Mouse (Mus musculus) retina, postnatal 1 day (tissue): ENCODE results near the gene Rabep2.
"Not testable (repeated sequence)": the region's sequence is repeated elsewhere in the genome, so short reads cannot be mapped to it uniquely, and the experiment has no call there.

Experiments
- DNase-seq: peaks from one replicate; pipeline ENCODE4 v3.0.0-alpha.2; 2012

Rabep2 gene

GRCm38 (mm10) chr7:126465246-126466030 lies 36.9 kb downstream of the Rabep2 start:
- DNase-seq = peak; percentile 7

GRCm38 (mm10) chr7:126466116-126466515 lies 37.6 kb downstream of the Rabep2 start:
- no peak for DNase-seq

DNA sequence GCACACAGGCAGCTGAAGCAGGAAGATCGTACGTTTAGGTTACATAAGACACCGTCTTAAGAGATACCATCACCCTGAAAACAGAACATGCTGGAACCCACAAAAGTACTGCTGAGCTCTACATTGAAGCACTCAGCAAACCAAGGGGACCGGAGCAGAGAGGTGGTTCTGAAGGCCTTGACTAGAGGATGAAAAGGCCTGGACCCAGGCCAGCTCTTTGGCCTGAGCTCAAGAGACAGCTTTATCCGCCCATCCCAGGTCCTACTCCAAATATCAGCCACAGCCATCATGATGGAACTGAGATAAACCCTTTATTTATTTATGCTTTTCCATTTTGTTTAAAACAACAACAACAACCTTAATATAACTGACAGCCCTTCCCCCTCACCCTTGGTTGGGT lies 38.1 kb downstream of the Rabep2 start:
- no peak for DNase-seq

DNA sequence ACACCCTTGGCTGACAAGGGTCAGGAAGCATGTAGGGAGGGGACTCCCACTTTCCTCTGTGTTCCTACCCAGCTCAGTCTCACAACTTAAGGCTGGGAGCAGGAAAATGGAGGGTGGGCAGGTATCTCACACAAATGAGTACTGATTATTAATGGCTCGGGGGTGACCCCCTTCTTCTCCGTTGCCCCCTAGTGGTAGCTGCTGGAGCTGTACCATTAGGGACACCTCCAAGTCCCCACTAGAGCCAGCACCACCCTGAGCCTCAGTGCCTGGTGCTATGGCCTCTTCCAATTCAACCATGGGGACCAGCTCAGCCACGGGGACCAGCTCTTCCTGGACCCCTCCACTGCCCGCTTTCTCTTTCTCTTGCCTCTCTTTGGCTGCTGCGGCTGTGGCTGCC lies 38.7 kb downstream of the Rabep2 start:
- DNase-seq = peak; percentile 61

DNA sequence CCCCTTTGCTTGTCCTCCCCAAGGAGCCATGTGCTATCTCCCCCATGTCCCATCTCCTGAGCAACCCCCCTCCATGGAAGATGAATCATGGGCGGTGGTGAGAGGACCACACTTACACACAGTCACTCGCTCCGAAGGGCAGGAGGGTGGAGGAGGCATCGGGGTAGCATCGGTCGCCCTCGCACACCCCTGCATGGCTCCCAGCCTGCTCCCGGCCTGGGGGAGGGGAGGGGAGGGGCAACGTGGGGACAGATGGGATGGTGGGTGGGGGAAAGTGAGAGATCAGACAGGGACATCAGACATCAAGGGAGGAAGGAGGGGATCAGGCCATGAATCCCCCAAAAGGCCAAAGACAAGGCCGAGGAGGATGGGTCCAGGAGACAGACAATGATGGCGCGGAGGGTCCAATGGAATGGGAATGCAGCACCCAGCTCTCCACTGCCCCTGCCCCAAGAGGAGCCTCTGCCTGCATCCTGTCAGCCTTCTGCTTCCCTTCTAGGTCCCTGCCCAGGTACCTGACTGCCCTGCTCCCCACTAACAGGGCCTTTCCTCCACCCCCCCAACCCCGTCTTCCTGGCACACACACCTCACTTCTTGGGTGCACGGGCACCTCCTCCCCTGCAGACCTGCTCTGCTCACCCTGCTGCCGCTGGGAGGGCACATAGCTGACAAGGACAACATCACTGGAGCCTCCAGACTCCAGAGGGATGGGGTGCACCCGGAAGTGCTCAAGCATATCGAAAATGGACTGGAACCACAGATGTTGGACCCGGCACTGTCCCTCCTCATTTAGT lies 39.5 kb downstream of the Rabep2 start:
- DNase-seq = no peak

DNA sequence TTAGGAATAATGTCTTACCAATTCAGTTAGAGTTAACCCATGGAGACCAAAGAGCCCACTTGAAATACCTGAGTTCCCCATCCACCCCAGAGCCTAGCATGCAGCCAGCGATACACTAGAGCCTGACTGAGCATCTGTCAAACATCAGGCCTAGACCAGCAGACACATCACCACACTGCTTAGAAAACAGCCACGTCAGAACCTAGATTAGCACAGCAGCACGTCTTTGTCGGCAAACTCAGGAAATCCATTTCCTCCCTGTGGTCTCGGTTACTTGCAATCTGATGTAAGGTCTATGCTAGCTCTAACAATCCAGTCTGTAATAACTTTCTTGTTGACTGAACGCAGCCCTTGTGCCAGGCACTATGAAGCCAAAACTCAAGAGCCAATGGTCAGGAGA lies 41.5 kb downstream of the Rabep2 start:
- DNase-seq = no peak

DNA sequence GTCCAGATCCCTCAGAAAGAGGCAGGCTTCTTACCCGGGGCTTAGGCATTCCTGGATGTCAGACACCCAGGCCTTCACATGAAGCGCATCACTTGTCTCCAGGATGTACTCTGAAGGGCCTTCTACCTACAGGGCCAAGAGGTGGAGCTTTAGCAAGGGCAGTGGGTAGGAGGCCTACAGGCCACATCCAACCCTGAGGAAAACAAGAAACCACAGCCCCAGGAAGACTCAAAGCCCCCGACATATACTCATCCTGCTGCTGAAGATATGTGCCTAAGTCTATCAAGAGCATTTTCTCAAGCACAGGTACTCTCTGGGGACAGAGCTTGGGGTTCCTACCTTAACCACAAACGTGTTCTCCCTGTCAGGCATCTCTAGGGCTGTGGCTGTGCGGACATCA lies 42.8 kb downstream of the Rabep2 start:
- DNase-seq = no peak

GRCm38 (mm10) chr7:126471853-126472252 lies 43.3 kb downstream of the Rabep2 start:
- no peak for DNase-seq

GRCm38 (mm10) chr7:126472306-126472705 lies 43.7 kb downstream of the Rabep2 start:
- DNase-seq = no peak

DNA sequence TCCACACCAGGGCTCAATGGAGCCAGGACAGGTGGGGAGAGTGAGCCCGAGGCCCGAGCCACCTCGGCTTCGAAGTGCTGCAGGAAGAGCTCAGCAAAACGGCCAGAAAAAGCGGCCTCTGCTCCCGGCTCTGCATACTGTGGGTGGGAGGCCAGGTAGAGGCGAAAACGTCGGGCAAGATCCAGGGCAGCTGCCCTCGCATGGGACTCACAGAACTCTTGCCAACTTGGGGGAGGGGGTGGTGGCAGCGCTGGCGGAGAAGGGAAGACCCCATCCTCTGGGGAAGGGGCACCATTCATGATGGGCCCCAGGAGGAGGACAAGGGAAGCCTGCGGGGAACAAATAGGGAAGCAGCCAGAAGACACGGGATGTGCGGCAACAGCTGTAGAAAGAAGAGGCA lies 44.2 kb downstream of the Rabep2 start:
- no peak for DNase-seq

DNA sequence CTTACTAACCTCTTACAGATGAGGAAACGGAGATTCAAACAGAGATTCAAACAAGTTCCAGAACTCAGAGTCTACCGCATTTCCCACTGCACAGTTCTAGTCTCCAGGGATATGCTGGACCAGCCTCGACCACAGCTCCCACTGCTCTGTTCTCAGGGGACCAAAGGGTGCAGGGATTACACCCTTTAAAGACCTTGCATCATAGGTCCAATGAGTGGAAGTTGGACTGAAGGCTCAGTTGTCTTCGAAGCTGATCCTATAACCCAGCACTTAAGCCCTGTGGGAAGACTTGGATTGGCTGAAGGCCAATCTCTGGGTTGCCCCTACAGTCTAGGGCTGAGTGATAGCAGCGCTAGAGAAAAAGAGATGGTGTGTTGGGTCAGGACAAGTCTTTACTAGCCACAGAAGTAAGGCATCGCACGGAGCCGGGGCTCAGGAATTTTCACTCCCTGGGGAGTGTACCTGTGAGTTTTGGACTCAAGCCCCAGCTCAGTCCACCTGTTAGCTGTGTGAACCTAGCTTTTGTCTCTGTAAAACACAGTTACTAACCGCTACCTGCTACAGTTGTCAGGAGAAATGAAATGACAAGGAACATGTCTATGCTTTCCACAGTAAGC lies 45.0 kb downstream of the Rabep2 start:
- DNase-seq = peak; percentile 37

DNA sequence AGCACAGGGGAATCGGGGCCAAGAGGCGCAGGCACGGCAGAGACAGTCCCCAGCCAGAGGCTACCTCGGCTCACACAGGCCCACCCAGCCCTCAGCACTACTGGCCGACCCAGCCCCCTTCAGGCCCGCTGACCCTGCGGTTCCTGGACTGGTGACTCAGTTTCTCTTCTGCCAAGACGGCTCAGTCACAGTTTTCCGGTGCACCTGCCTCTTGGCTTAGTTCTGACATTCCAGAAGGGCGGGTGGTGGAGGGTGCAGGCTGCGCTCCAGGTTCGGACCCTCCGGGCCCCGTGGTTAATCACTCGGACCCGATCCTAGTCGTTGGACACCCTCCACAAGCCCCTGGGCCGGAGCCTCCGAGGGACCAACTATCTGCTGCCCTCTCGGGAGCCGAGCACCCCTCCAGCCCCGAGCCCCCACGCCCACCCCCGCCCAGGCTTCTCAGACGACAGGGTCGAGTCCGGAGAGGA lies 46.0 kb downstream of the Rabep2 start:
- no peak for DNase-seq

- peak; percentile 98 for DNase-seq
Measured at GRCm38 (mm10) chr7:126474993-126475581, 46.5 kb downstream of the Rabep2 start, which contains the start of gene Sh2b1. TSS of gene Sh2b1 (minus strand) at chr7:126475424.

- DNase-seq = peak; percentile 32
Measured at GRCm38 (mm10) chr7:126481699-126482098, 53.1 kb downstream of the Rabep2 start.

GRCm38 (mm10) chr7:126482392-126482871 lies 53.9 kb downstream of the Rabep2 start:
- peak; percentile 84 for DNase-seq

- peak; percentile 99 for DNase-seq
Measured at GRCm38 (mm10) chr7:126487052-126487483, 58.5 kb downstream of the Rabep2 start, which contains the start of gene Tufm. TSS of gene Tufm (plus strand) at chr7:126487361.

- not testable (repeated sequence) for DNase-seq
Measured at GRCm38 (mm10) chr7:126487617-126488385, 59.2 kb downstream of the Rabep2 start.

DNA sequence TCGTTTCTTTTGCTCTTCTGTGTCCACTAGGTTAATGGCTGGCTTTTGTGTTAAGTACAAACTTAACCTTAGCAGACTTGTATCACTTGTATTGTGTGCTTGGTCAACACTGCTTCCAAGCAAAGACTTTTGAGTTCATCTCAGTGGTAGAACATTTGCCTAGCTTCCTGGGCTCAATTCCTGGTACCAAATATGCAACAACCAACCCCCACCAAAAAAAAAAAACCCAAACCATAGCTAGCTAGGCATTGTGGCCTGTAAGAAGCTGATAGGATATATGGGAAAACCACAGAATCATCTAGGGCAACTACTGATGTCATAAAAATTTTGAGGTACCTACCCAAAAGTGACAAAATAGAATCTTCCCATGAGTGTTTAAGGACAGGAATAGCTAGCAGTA lies 62.4 kb downstream of the Rabep2 start:
- no peak for DNase-seq

GRCm38 (mm10) chr7:126491973-126492372 lies 63.4 kb downstream of the Rabep2 start:
- no peak for DNase-seq

DNA sequence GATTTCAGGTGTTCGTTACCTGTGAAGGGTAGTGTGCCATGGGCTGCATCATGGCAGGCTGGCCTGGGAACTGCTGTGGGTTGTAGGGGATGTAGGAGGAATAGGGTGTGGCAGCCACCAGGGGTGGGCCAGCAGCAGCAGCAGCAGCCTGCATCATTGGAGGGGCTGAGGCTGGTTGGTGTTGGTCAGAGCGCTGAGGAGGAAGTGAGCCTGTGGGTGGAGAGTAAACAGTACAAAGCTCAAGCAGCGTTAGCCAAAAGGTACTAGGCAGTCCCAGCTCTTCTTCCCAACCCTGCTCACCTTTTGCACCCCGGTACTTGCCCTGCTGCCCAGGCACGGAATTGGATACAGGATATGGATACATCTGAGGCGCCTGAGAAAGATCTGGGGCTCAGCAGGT lies 65.6 kb downstream of the Rabep2 start:
- DNase-seq = no peak

- DNase-seq = no peak
Measured at GRCm38 (mm10) chr7:126496475-126496874, 67.9 kb downstream of the Rabep2 start.

DNA sequence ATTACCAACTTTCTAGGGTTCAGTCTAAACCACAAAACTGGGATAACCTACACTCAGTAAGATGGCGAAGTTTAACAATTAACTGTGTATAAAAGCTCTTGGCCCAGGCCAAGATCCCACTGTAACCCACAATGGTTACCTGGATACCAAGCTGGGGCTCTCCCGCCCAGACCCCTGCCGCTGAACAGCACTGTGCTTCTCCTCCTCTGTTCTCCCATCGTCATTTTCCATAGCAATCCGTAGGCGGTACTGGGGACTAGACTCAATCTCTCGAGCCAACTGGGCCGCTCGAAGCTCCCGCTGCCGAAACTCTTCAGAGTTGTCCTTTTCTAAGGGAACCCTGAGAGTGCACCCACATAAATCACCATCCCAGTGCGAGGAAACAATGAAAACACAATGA lies 69.4 kb downstream of the Rabep2 start:
- DNase-seq = no peak
